Mouse (Mus musculus) small intestine, adult 2 months (tissue): ENCODE data around the gene Nrip2.

ENCODE experiments used
- CTCF ChIP-seq: fragments of 200-500 bp; IDR thresholded peaks from 2 replicates; pipeline ENCODE4 v1.5.1; 2012; ENCODE audit warnings: low read depth, mild to moderate bottlenecking, control low read depth, inconsistent platforms, low read length, moderate library complexity, mixed read lengths; ENCODE audit not compliant: insufficient replicate concordance, insufficient read length; ENCODE audit errors: extremely low read depth
- POLR2A ChIP-seq: fragments of 200-500 bp; IDR thresholded peaks from 2 replicates; pipeline ENCODE4 v1.6.1; 2012; ENCODE audit warnings: low read depth, mild to moderate bottlenecking, control low read depth, inconsistent platforms, low read length, moderate library complexity

GRCm38 (mm10) chr6:128425046-128425445 lies 25.9 kb downstream of the Nrip2 start:
- no peak for TF ChIP-seq POLR2A
- no peak for TF ChIP-seq CTCF
